Mouse (Mus musculus): ENCODE measurements around the gene Actl6b.
"Not testable (repeated sequence)": the region's sequence is repeated elsewhere in the genome, so short reads cannot be mapped to it uniquely, and the experiment has no call there.

The Actl6b gene

DNA sequence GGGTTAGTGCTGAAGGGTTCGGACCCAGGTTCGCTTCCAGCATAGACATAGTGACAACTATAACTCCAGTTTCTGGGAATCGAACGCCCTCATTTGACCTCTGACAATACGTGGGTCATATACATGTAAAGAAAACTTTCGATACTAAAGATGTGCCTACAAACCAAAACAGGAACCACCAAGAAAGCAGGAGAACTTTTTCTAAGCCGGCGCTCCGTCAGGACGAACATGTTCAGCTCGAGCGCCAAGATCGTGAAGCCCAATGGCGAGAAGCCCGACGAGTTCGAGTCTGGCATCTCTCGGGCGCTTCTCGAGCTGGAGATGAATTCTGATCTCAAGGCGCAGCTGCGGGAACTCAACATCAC lies 48.0 kb downstream of the Actl6b start:
- DNase-seq (ENCODE audit: low spot score in 2 of 2) = no peak

GRCm38 (mm10) chr5:137607860-137608653 lies 54.7 kb downstream of the Actl6b start:
- DNase-seq (ENCODE audit: low spot score in 2 of 2) = no peak

DNA sequence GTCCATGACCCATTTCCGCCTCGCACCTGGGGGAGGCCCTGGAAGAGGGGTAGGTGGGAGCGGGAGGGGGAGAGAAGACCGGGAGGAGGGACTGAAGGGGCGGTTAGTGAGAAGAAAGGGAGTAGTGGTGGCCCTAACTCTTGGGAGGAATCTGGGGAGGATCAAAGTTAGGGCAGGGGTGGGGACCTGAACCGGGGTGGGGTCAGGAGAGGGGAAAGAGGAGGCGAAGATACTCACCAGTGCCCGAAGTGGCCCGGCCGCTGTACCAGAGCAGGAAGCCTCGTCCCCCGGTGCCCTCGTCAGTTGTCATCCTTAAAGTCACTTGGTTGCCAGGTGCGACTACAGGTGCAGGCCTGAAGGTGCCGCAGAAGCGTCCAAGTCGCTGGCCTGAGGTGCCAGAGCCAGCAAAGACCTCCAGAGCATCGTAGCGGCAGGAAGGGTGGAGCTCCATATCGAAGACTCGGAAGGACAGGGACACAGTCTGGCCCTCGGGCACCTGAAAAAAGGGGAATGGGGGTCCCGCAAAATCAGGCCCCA lies 55.4 kb downstream of the Actl6b start:
- DNase-seq (ENCODE audit: low spot score in 2 of 2) = no peak

GRCm38 (mm10) chr5:137609292-137609691 lies 56.0 kb downstream of the Actl6b start:
- DNase-seq (ENCODE audit: low spot score in 2 of 2) = no peak

- DNase-seq (ENCODE audit: low spot score in 2 of 2) = no peak
Observed at GRCm38 (mm10) chr5:137610056-137610455, 56.7 kb downstream of the Actl6b start.

DNA sequence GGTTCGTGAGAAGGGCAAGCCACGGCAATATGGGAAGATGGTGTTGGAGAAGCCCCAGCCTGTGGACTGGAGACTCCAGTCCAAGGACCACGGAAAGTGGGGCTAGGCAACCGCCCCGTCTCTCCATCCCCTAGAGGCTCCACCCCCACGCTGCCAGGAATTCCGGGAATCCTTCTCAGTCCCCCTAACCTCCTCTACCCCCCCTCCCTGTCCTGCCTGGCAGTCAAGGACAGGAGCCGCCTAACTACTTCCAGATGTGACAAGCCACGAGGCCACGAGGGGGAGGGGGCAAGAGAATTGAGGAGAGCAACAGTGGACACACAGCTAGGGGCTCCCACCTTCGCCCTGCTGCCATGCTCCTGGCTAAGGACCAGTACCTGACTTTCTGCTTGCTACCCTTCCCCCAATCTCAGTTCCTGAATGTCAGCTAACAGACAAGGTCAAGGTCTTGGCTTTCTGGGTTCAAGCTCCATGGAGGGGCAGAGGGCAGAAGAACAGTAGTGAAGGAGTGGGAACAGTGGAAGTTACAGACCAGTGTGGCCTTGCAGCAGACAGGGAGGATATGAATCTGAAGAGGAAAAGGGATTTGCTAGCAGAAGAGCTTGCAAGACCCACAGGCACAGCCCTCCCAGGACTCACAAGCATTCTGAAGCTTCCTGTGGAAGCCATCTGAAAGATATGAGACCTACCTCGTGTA lies 57.4 kb downstream of the Actl6b start:
- DNase-seq (ENCODE audit: low spot score in 2 of 2) = peak; percentile 78 to 82

GRCm38 (mm10) chr5:137611245-137611602 lies 57.9 kb downstream of the Actl6b start:
- peak; percentile 74 to 80 for DNase-seq (ENCODE audit: low spot score in 2 of 2)

DNA sequence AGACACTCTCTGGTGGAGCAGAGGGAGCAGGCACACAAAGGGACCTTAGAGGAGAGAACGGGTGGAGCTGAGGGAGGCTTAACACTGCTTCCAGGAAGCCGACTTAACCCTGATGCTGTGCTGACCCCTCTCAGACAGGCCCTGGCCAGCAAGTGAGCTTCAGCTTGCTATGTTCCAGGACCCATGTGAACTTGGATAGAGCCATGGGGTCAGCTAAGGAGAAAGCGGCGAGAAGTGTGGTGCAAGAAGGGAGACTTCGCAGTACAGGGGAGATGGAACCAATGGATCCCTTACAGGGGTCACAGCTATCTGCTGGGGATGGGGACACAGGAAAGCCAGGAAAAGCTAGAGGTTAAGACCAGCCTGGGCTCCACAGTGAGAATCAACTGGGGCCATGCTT lies 59.8 kb downstream of the Actl6b start:
- DNase-seq (ENCODE audit: low spot score in 2 of 2) = no peak

- DNase-seq (ENCODE audit: low spot score in 2 of 2) = peak in 1 of 2 experiments; percentile 73
Observed at GRCm38 (mm10) chr5:137613550-137613949, 60.2 kb downstream of the Actl6b start, which contains the start of gene Pcolce. Gene Pcolce (minus strand): TSS chr5:137613784.

- DNase-seq (ENCODE audit: low spot score in 2 of 2) = not testable (repeated sequence)
Observed at GRCm38 (mm10) chr5:137614921-137615320, 61.6 kb downstream of the Actl6b start.

DNA sequence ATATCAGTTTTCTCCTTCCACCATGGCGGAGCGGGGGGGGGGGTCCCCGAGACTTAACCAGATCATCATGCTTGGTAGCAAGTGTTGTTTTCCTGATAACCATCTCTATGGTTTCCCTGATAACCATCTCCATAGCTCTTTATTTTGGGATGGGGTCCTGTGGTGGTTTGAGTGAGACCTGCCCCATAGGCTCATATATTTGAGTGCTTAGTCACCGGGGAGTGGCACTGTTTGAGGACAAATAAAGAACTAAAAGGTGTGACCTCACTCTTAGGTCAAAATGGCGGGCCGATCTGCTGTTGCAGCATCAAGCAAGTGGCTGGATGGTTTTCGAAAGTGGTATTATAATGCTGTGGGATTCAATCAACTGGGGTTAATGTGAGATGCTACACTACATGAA lies 62.0 kb downstream of the Actl6b start:
- no peak for DNase-seq (ENCODE audit: low spot score in 2 of 2)

Measured in urinary bladder, postnatal 4 days (tissue).